Mouse (Mus musculus) midbrain, embryonic 15.5 days (tissue): Measurements from ENCODE around the gene Ntrk2. TPM values are rescaled to one million over a fixed set of nuclear protein-coding genes. Genes with fewer than 3 reads are reported as not detected.

Source experiments
- ATAC-seq: fragments of 200-750 bp; cut with Nextera tagmentation; replicated peaks from 2 replicates; pipeline ENCODE4 v1.8.0; 2017; ENCODE audit warnings: moderate TSS enrichment
- H3K27ac ChIP-seq: fragments of 300-500 bp; sonication (generic); 2 replicates; pipeline ENCODE4 v1.5.1; 2015; ENCODE audit warnings: mild to moderate bottlenecking, inconsistent platforms
- H3K27me3 ChIP-seq: fragments of 300-500 bp; sonication (generic); replicated peaks from 2 replicates; pipeline ENCODE4 v1.6.1; 2015; ENCODE audit warnings: inconsistent platforms
- H3K36me3 ChIP-seq: fragments of 300-500 bp; sonication (generic); replicated peaks from 2 replicates; pipeline ENCODE4 v1.6.1; 2015; ENCODE audit warnings: inconsistent platforms
- H3K4me1 ChIP-seq: fragments of 300-500 bp; sonication (generic); 2 replicates; pipeline ENCODE4 v1.6.1; 2015; ENCODE audit warnings: inconsistent platforms
- H3K4me2 ChIP-seq: fragments of 300-500 bp; sonication (generic); 2 replicates; pipeline ENCODE4 v1.6.1; 2015; ENCODE audit warnings: inconsistent platforms, mild to moderate bottlenecking, moderate library complexity
- H3K4me3 ChIP-seq: fragments of 300-500 bp; sonication (generic); 2 replicates; pipeline ENCODE4 v1.5.1; 2015; ENCODE audit warnings: mild to moderate bottlenecking, inconsistent platforms
- H3K9ac ChIP-seq: fragments of 300-500 bp; sonication (generic); 2 replicates; pipeline ENCODE4 v1.6.1; 2015; ENCODE audit warnings: mild to moderate bottlenecking, inconsistent platforms
- H3K9me3 ChIP-seq: fragments of 300-500 bp; sonication (generic); 2 replicates; pipeline ENCODE4 v1.6.1; 2016; ENCODE audit warnings: inconsistent platforms
- WGBS: fragments of 180-500 bp; shearing (Covaris S2); methylation state at CpG from one replicate; pipeline ENCODE4 v1.1.7; 2015; ENCODE audit warnings: mixed read lengths; 5-methylcytosine and 5-hydroxymethylcytosine counted together
- polyA plus RNA-seq: library from polyadenylated mRNA; unstranded; fragments of >200 nt; fragmentation: Nextera tagmentation; extraction: Ambion mirVana; gene quantifications from 2 replicates; pipeline ENCODE4 v1.2.1, GENCODE M21; 2015

Gene Ntrk2
- polyA plus RNA-seq, 1 experiment from 2014 or later: 121 TPM

GRCm38 (mm10) chr13:59002943-59003806 is 196.8 kb downstream of the Ntrk2 start:
- Histone ChIP-seq H3K9me3 (no peaks in the 10 kb centered on the region), H3K4me3 (no peak overlapping the region), H3K36me3 (no peaks in the 10 kb centered on the region), H3K27ac (no peak overlapping the region), H3K9ac (no peak overlapping the region), H3K4me2 (no peak overlapping the region), H3K27me3 (no peaks in the 10 kb centered on the region), H3K4me1 (peaks cover 31% of the 10 kb centered on the region)
- no peak for ATAC-seq
- 66% methylated on average over 12 of the region's 12 CpGs for WGBS

GRCm38 (mm10) chr13:59003807-59004173 is 197.4 kb downstream of the Ntrk2 start:
- no peak overlapping the region for H3K4me2 ChIP-seq
- H3K9ac ChIP-seq: no peak overlapping the region
- H3K9me3 ChIP-seq: no peaks in the 10 kb centered on the region
- no peaks in the 10 kb centered on the region for H3K36me3 ChIP-seq
- 53% methylated on average over 6 of the region's 6 CpGs for WGBS
- H3K27ac ChIP-seq: 0 out of 2 replicates have a peak overlapping the region, but pooled peaks have one; percentile 21
- no peaks in the 10 kb centered on the region for H3K27me3 ChIP-seq
- no peak for ATAC-seq
- H3K4me3 ChIP-seq: no peak overlapping the region
- H3K4me1 ChIP-seq: peaks cover 31% of the 10 kb centered on the region

GRCm38 (mm10) chr13:59004579-59004978 is 198.2 kb downstream of the Ntrk2 start:
- Histone ChIP-seq H3K9me3 (no peaks in the 10 kb centered on the region), H3K36me3 (no peaks in the 10 kb centered on the region), H3K27ac (peak overlapping the region; percentile 21), H3K27me3 (no peaks in the 10 kb centered on the region), H3K9ac (no peak overlapping the region), H3K4me1 (peaks cover 26% of the 10 kb centered on the region), H3K4me2 (no peak overlapping the region), H3K4me3 (no peak overlapping the region)
- 64% methylated on average over 6 of the region's 6 CpGs for WGBS
- ATAC-seq: no peak

GRCm38 (mm10) chr13:59009855-59010254 is 203.5 kb downstream of the Ntrk2 start:
- 89% methylated on average over 5 of the region's 5 CpGs for WGBS
- ATAC-seq: no peak

GRCm38 (mm10) chr13:59010893-59011529 is 204.6 kb downstream of the Ntrk2 start:
- Histone ChIP-seq H3K27me3 (no peaks in the 10 kb centered on the region), H3K4me2 (peak overlapping the region; percentile 62), H3K4me3 (peak overlapping the region; percentile 29), H3K9me3 (no peaks in the 10 kb centered on the region), H3K4me1 (peaks cover 29% of the 10 kb centered on the region), H3K27ac (peak overlapping the region; percentile 87), H3K36me3 (no peaks in the 10 kb centered on the region), H3K9ac (peak overlapping the region; percentile 33)
- ATAC-seq: peak; percentile 84
- WGBS: 8% methylated on average over 16 of the region's 16 CpGs

More at GRCm38 (mm10) chr13:59009855-59010254, 203.5 kb downstream of the Ntrk2 start:
- H3K27me3 ChIP-seq: no peaks in the 10 kb centered on the region
- H3K9ac ChIP-seq: no peak overlapping the region
- no peaks in the 10 kb centered on the region for H3K9me3 ChIP-seq
- no peak overlapping the region for H3K4me2 ChIP-seq
- H3K27ac ChIP-seq: peak overlapping the region; percentile 87
- H3K4me1 ChIP-seq: peaks cover 32% of the 10 kb centered on the region
- H3K36me3 ChIP-seq: no peaks in the 10 kb centered on the region
- H3K4me3 ChIP-seq: no peak overlapping the region

- H3K27me3 ChIP-seq: no peaks in the 10 kb centered on the region
- peak overlapping the region; percentile 87 for H3K27ac ChIP-seq
- H3K36me3 ChIP-seq: no peaks in the 10 kb centered on the region
- peaks cover 29% of the 10 kb centered on the region for H3K4me1 ChIP-seq
- H3K9ac ChIP-seq: peak overlapping the region; percentile 33; the same call in 1 of the 2 replicates
- peak overlapping the region; percentile 29 for H3K4me3 ChIP-seq
- no peaks in the 10 kb centered on the region for H3K9me3 ChIP-seq
- H3K4me2 ChIP-seq: peak overlapping the region; percentile 62
- ATAC-seq: peak; percentile 97
- WGBS: 2% methylated on average over 15 of the region's 15 CpGs
These were observed 205.1 kb downstream of the Ntrk2 start for GRCm38 (mm10) chr13:59011530-59011903.

- H3K4me2 ChIP-seq: no peak overlapping the region
- no peaks in the 10 kb centered on the region for H3K36me3 ChIP-seq
- no peak overlapping the region for H3K27ac ChIP-seq
- no peak overlapping the region for H3K4me3 ChIP-seq
- 76% methylated on average over 1 of the region's 1 CpGs for WGBS
- no peaks in the 10 kb centered on the region for H3K27me3 ChIP-seq
- ATAC-seq: no peak
- no peaks in the 10 kb centered on the region for H3K9me3 ChIP-seq
- no peak overlapping the region for H3K9ac ChIP-seq
- peaks cover 22% of the 10 kb centered on the region for H3K4me1 ChIP-seq
These were observed 209.0 kb downstream of the Ntrk2 start for GRCm38 (mm10) chr13:59015360-59015759.

- Histone ChIP-seq H3K9me3 (no peaks in the 10 kb centered on the region), H3K36me3 (no peaks in the 10 kb centered on the region), H3K4me3 (no peak overlapping the region), H3K9ac (no peak overlapping the region), H3K4me1 (peaks cover 5% of the 10 kb centered on the region), H3K4me2 (no peak overlapping the region), H3K27me3 (no peaks in the 10 kb centered on the region), H3K27ac (no peak overlapping the region)
- 56% methylated on average over 5 of the region's 5 CpGs for WGBS
- no peak for ATAC-seq
These were observed 210.8 kb downstream of the Ntrk2 start for GRCm38 (mm10) chr13:59017121-59017520.

- 0 out of 2 replicates have a peak, but pooled peaks have one; percentile 37 for ATAC-seq
- Histone ChIP-seq H3K9me3 (no peaks in the 10 kb centered on the region), H3K36me3 (no peaks in the 10 kb centered on the region), H3K4me1 (peaks cover 2% of the 10 kb centered on the region; the same call in 1 of the 2 replicates), H3K27ac (no peak overlapping the region), H3K9ac (no peak overlapping the region), H3K4me3 (no peak overlapping the region), H3K4me2 (no peak overlapping the region), H3K27me3 (no peaks in the 10 kb centered on the region)
- WGBS: 83% methylated on average over 22 of the region's 22 CpGs
These were observed 216.1 kb downstream of the Ntrk2 start for GRCm38 (mm10) chr13:59022251-59023042.

- ATAC-seq: no peak
- WGBS: 82% methylated on average over 8 of the region's 8 CpGs
These were observed 219.3 kb downstream of the Ntrk2 start for GRCm38 (mm10) chr13:59025653-59026052.

GRCm38 (mm10) chr13:59027436-59027835 is 221.1 kb downstream of the Ntrk2 start:
- Histone ChIP-seq H3K4me3 (no peak overlapping the region), H3K36me3 (no peaks in the 10 kb centered on the region), H3K27ac (no peak overlapping the region)

More at GRCm38 (mm10) chr13:59025653-59026052, 219.3 kb downstream of the Ntrk2 start:
- peaks cover 14% of the 10 kb centered on the region for H3K4me1 ChIP-seq
- H3K4me2 ChIP-seq: no peak overlapping the region
- H3K9me3 ChIP-seq: no peaks in the 10 kb centered on the region
- no peak overlapping the region for H3K27ac ChIP-seq
- H3K9ac ChIP-seq: no peak overlapping the region
- no peak overlapping the region for H3K4me3 ChIP-seq
- H3K27me3 ChIP-seq: no peaks in the 10 kb centered on the region
- no peaks in the 10 kb centered on the region for H3K36me3 ChIP-seq

GRCm38 (mm10) chr13:59028546-59028945 is 222.2 kb downstream of the Ntrk2 start:
- no peak overlapping the region for H3K27ac ChIP-seq
- H3K9ac ChIP-seq: no peak overlapping the region
- peaks cover 16% of the 10 kb centered on the region for H3K4me1 ChIP-seq
- ATAC-seq: no peak
- no peak overlapping the region for H3K4me3 ChIP-seq
- 95% methylated on average over 4 of the region's 4 CpGs for WGBS
- no peaks in the 10 kb centered on the region for H3K27me3 ChIP-seq
- H3K9me3 ChIP-seq: no peaks in the 10 kb centered on the region
- H3K36me3 ChIP-seq: no peaks in the 10 kb centered on the region
- H3K4me2 ChIP-seq: no peak overlapping the region

More at GRCm38 (mm10) chr13:59027436-59027835, 221.1 kb downstream of the Ntrk2 start:
- Histone ChIP-seq H3K4me1 (peaks cover 16% of the 10 kb centered on the region), H3K9ac (no peak overlapping the region), H3K27me3 (no peaks in the 10 kb centered on the region), H3K4me2 (no peak overlapping the region), H3K9me3 (no peaks in the 10 kb centered on the region)
- WGBS: 71% methylated on average over 9 of the region's 9 CpGs
- ATAC-seq: no peak; the same call in 1 of the 2 replicates
